Mouse (Mus musculus) left cerebral cortex, adult 2 months (tissue): ENCODE measurements around the gene Anapc11. TPM values are rescaled to one million over a fixed set of nuclear protein-coding genes. Genes with fewer than 3 reads are reported as not detected.

Experiments used
- DNase-seq, 2 experiments: peaks; one replicate each; pipeline ENCODE4 v3.0.0; 2021 to 2022; ENCODE audit warnings: low spot score in 2 of 2, mixed read lengths in 1 of 2; ENCODE audit errors: extremely low spot score in 1 of 2
- H3K27ac ChIP-seq: fragments of 200-600 bp; 2 replicates; pipeline ENCODE4 v1.8.1; 2022
- H3K4me3 ChIP-seq: fragments of 200-600 bp; 2 replicates; pipeline ENCODE4 v1.8.1; 2022
- CTCF ChIP-seq: fragments of 200-600 bp; IDR thresholded peaks from 2 replicates; pipeline ENCODE4 v1.8.1; 2022; ENCODE audit warnings: antibody characterized with exemption, mild to moderate bottlenecking, moderate library complexity
- intact Hi-C: fragments of 180-260 bp; cut with DNase I; formaldehyde crosslinking; loops from one replicate; pipeline ENCODE4 v1.15.1; 2025
- total RNA-seq, 2 experiments: library from RNA; stranded (reverse); gene quantifications; 2 replicates each; pipeline ENCODE4 v1.2.3; 2021

The Anapc11 gene
- total RNA-seq, 2 experiments from 2014 or later: 92.9 to 93.0 TPM

DNA sequence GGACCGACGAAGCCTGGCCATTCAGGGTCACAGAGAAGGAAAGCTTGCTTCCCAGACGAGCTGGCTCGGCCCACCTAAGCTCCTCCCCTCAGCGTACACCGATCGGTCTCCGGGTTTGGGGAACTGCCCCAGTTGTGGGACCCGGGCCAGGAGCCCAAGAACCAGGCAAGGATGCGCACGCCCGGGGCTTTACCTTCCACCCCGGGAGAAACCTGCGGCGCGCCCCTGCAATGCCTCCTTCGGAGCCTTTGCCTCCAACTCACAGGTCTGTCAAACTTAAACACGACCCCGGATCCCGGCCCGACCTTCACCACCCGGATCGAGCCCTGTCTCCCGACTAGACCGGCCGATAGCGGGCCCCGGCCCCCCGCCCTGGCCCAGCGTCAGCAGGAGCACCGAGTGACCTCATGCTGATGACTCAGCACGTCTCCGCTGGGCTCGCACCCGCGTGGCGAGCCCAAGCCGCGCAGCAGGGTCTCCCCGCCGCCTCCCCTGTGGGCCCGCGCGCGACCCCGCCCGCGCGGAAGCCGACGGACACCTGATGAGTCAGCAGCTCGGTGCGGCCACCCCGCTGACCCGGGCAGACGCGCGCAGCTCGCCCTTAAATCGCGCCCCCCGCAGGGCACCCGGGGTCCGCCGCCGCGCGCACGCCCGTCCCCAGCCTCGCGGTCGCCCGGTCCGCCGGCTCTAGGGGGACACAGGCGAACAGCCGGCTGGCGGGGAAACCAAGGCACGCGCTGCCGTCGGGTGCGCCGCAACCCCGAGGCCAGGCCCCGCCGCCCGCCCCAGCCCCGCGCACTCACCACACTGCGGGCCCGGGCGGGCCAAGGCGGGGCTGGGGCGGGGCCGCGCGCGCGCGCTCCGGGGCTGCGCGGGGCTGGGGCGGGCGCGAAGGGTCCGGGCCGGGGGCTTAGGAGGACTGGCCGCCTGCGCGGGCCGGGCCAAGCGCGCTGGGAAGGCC lies 34.6 kb downstream of the Anapc11 start:
- H3K27ac ChIP-seq: peak overlapping the region; percentile 93
- no peak; the same call in 1 of the 2 replicates for TF ChIP-seq CTCF
- intact Hi-C loops: no loop called here
- H3K4me3 ChIP-seq: peak overlapping the region; percentile 96
- peak; percentile 54 to 60 for DNase-seq

- intact Hi-C loops: no loop called here
- H3K4me3 ChIP-seq: peak within 1 kb of the TSS; percentile 96
- peak within 1 kb of the TSS; percentile 93 for H3K27ac ChIP-seq
- no peak for TF ChIP-seq CTCF
- DNase-seq: peak; percentile 93 to 94
These were observed 35.5 kb downstream of the Anapc11 start, which contains the start of gene Mafg for GRCm38 (mm10) chr11:120633520-120634343. TSS of gene Mafg (minus strand) at chr11:120633600.

DNA sequence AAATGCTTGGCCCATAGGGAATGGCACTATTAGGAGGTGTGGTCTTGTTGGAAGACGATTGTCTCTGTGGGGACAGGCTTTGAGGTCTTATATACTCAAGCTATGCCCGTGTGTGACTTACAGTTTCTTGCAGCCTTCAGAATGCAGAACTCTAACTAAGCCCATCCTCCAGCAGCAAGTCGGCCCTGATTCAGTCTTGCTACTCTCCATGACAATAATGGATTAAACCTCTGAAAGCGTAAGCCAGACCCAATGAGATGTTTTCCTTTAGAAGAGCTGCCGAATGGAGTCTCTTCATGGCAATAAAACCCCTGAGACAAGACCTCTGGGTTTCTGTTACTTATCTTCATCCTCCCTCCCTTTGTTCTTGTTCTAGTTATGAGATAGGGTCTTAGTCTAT lies 36.6 kb downstream of the Anapc11 start:
- no peak for DNase-seq
- Histone ChIP-seq H3K27ac (no peak overlapping the region), H3K4me3 (no peak overlapping the region)
- TF ChIP-seq CTCF: no peak
- intact Hi-C loops: no loop called here

- no peak for TF ChIP-seq CTCF
- no peak for DNase-seq
- H3K4me3 ChIP-seq: no peak overlapping the region
- intact Hi-C loops: no loop called here
- no peak overlapping the region for H3K27ac ChIP-seq
These were observed 43.0 kb downstream of the Anapc11 start for GRCm38 (mm10) chr11:120641255-120641654.

- Histone ChIP-seq H3K4me3 (no peak overlapping the region), H3K27ac (no peak overlapping the region)
- intact Hi-C loops: no loop called here
- no peak for DNase-seq
- no peak for TF ChIP-seq CTCF
These were observed 43.6 kb downstream of the Anapc11 start for GRCm38 (mm10) chr11:120641869-120642268.

DNA sequence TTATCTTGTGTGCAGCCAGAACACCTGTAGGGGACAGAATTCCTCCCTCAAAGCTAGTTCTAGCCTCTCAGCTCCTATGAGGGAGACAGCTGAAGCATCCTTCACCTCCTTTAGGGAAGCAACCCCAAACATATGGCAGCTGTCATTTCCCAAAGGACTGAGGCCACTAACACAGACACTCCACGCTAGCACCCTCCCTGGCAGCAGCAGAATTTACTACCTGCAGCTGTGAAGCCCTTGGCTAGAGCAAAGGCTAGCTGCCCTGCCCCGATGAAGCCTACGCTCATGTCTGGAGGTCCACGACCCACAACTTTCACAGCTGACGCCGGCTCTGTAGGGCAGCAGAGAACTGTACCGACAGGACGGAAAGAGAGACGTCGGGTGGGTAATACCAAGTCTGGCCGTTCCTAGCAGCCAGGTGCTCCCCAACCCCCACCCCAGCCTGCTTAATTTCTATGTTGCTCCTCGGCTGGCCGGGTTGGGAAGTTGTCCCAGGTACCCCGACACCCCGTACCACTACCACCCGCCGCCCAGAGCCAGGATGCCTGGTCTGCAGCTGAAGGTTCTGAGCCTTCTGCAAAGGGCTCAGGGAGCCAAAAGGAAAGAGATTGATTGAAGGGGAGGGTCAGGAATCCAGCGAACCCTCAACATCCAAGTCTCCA lies 44.8 kb downstream of the Anapc11 start:
- Histone ChIP-seq H3K4me3 (peak overlapping the region; percentile 60), H3K27ac (no peak overlapping the region)

GRCm38 (mm10) chr11:120643601-120643987 lies 45.4 kb downstream of the Anapc11 start, which contains the start of gene Pycr1:
TSS of gene Pycr1 (minus strand) at chr11:120643769.
- DNase-seq: peak; percentile 92
- intact Hi-C loops: no loop called here
- Histone ChIP-seq H3K4me3 (peak within 1 kb of the TSS; percentile 60), H3K27ac (no peak within 1 kb of the TSS)
- TF ChIP-seq CTCF: no peak

More for the DNA sequence above, 44.8 kb downstream of the Anapc11 start:
- DNase-seq: no peak
- TF ChIP-seq CTCF: no peak
- intact Hi-C loops: no loop called here

DNA sequence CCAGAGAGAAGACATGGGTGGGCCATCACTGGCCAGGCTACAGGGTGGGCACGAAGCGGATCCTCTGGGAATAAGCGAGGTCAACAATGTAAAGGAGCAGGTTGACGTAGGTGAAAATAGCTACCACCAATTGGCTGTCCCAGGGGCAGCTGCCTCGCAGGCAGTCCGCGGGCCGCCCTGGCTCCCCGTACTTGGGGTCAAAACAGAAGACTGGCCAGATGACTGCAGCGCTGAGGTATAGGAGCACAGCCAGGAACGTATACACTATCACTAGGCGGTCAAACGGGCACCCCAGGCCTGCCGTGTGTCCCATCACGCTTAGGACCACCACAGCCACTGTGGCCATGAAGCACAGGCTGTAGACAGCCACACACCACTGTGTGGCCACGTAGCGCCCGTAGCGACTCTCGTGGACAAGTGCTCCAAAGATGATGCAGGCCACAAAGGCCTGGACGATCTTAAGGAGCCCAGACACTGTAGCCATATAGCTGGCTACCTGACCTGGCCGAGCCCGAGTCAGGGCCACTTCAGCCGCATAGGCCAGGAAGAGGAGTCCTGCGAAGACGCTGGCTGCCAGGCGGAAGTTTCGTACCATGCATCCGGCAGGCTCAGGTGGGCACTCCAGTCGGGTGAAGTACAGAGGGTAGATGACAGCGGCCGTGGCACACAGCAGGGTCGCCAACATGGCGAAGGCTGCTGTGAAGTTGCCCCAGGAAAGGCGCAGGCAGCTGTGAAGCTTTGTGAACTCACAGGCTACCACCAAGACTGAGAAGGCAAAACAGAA lies 49.0 kb downstream of the Anapc11 start:
- H3K4me3 ChIP-seq: peak overlapping the region; percentile 61
- intact Hi-C loops: no loop called here
- no peak for TF ChIP-seq CTCF
- DNase-seq: no peak
- H3K27ac ChIP-seq: peak overlapping the region; percentile 92

DNA sequence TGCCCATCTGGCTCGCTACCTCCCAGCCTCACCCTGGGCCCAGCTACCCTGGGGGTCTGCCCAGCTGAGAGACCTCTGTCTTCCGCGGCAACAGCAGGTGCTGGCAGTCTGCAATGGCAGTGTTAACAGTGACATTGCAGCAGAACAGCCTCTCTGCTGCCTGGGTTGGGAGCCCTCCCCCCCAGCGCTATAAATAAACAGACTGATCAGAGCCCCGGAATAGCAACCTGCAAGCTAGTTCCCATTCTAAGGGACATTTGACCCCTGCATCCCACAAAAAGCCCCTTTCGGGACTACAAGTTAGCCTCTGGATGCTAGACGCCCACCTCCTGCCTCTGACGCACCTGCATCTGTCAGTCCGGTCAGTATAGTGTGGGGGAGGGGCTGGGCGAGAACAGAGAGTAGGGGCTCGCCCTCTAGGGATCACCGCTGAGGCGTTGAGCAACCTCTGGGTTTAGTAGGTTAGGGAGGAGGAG lies 49.8 kb downstream of the Anapc11 start, which contains the start of gene Myadml2:
Myadml2 (minus strand) TSS at position 158 of the 476 bp plus-strand sequence.
- intact Hi-C loops: no loop called here
- Histone ChIP-seq H3K27ac (peak within 1 kb of the TSS; percentile 92), H3K4me3 (peak within 1 kb of the TSS; percentile 61)
- DNase-seq: no peak
- TF ChIP-seq CTCF: no peak

GRCm38 (mm10) chr11:120651872-120652271 lies 53.7 kb downstream of the Anapc11 start:
- TF ChIP-seq CTCF: peak; percentile 31
- H3K4me3 ChIP-seq: no peak overlapping the region
- intact Hi-C loops: loop anchor here (10.0 kb wide), 1 partner anchor 123 kb away; no protein-coding TSS in a partner anchor
- DNase-seq: no peak
- no peak overlapping the region for H3K27ac ChIP-seq
